Mouse (Mus musculus) kidney, adult 2 months (tissue): Measurements from ENCODE around the gene Pls3. TPM values are rescaled to one million over a fixed set of nuclear protein-coding genes. Genes with fewer than 3 reads are reported as not detected.
"Not testable (repeated sequence)": the region's sequence is repeated elsewhere in the genome, so short reads cannot be mapped to it uniquely, and the experiment has no call there.

Experiments used
- DNase-seq: peaks from one replicate; pipeline ENCODE4 v3.0.0; 2021
- H3K27ac ChIP-seq: fragments of 200-500 bp; 2 replicates; pipeline ENCODE4 v1.5.1; 2012; ENCODE audit warnings: low read depth, low read length, control low read depth, inconsistent platforms; ENCODE audit not compliant: insufficient read depth
- H3K27me3 ChIP-seq: fragments of 200-500 bp; replicated peaks from 2 replicates; pipeline ENCODE4 v1.6.1; 2012; ENCODE audit warnings: mild to moderate bottlenecking, moderate library complexity, low read length, inconsistent platforms; ENCODE audit not compliant: control insufficient read depth, insufficient read depth
- H3K36me3 ChIP-seq: fragments of 200-500 bp; 2 replicates; pipeline ENCODE4 v1.6.1; 2012; ENCODE audit warnings: mild to moderate bottlenecking, moderate library complexity, low read length, inconsistent platforms; ENCODE audit not compliant: control insufficient read depth, insufficient read depth
- H3K4me1 ChIP-seq: fragments of 200-500 bp; 2 replicates; pipeline ENCODE4 v1.6.1; 2011; ENCODE audit warnings: low read length; ENCODE audit not compliant: control insufficient read depth, insufficient read depth
- H3K4me3 ChIP-seq: fragments of 200-500 bp; 2 replicates; pipeline ENCODE4 v1.5.1; 2011; ENCODE audit warnings: mild to moderate bottlenecking, low read depth, low read length, control low read depth; ENCODE audit not compliant: insufficient read depth
- CTCF ChIP-seq: fragments of 200-500 bp; conservative IDR thresholded peaks from 2 replicates; pipeline ENCODE4 v1.5.1; 2011; ENCODE audit warnings: low read depth, mild to moderate bottlenecking, control low read depth, low read length, moderate library complexity, mixed read lengths; ENCODE audit not compliant: insufficient read depth, insufficient read length
- POLR2A ChIP-seq: fragments of 200-500 bp; IDR thresholded peaks from one replicate; pipeline ENCODE4 v1.6.1; 2011; ENCODE audit warnings: low read depth, low read length, control low read depth
- whole genome bisulfite sequencing: fragments of 180-500 bp; shearing (Covaris S2); methylation state at CpG from one replicate; pipeline ENCODE4 v1.1.7; 2018; 5-methylcytosine and 5-hydroxymethylcytosine counted together
- polyA plus RNA-seq: library from polyadenylated mRNA; depleted of rRNA; stranded (reverse); fragments of >200 nt; gene quantifications from 2 replicates; pipeline ENCODE4 v1.2.3, GENCODE M21; 2012

The Pls3 gene
- polyA plus RNA-seq, 1 experiment = 15.7 TPM

DNA sequence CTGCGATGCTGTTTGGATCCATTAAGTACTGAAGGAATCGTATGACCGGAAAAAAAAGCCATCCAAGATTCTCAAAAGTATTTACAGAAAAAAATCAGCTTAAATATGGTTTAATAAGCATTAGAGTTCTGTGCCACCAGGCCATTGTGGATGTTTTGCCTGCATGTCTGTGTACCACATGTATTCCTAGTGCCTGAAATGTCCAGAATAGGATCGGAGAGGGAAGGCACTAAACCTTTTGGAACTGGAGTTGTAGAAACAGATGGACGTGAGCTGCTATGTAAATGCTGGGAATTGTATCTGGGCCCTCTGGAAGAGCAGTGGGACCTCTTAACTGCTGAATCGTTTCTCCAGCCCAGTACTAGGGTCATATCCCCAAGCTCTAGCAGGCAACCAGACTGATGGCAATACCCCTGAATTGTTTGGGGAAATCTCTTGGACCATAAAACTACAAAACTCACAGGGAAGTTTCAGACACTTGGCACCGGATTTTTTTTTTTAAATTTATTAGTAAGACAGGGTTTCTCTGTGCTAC, 110.1 kb downstream of the Pls3 start:
- DNase-seq = no peak
- 11% methylated on average over 7 of the region's 7 CpGs for WGBS
- TF ChIP-seq CTCF = no peak
- no peak for TF ChIP-seq POLR2A
- Histone ChIP-seq H3K27ac (no peak overlapping the region), H3K36me3 (no peaks in the 10 kb centered on the region), H3K27me3 (no peaks in the 10 kb centered on the region), H3K4me3 (peak overlapping the region; percentile 95), H3K4me1 (0 out of 2 replicates have a peak, but pooled peaks cover 3% of the 10 kb centered on the region)

DNA sequence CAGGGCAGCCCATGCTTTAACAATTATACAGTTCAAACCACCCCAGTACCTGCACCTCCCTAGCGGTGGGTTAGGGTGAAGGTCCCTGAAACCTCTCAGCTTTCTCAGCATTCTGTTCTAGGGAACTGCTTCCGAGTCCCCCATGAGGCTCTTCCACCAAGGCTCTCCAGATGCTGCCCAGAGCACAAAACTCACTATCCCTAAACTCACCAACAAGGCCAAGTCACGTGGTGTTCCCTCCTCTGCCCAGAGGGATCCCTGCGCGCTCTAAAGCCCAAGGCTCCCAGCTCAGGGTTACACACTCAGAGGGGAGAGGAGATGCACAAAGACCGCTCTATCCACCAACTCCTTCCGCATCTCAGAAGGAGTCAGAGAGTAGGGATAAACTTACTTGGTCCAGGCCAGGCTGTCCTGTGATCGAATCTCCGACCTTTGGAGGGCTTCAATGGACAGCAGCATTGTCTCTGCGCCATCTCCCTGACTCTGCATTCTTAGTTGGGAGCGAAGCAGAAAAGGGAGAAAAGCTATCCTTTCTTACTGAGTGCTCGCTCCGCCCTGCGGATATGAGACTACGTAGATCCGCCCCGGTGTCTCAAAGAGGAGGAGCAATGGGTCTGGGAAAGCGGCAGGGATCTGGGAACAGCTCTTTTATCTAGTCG, 110.7 kb downstream of the Pls3 start:
- H3K36me3 ChIP-seq = no peaks in the 10 kb centered on the region
- H3K4me3 ChIP-seq = peak overlapping the region; percentile 95
- TF ChIP-seq CTCF (0 out of 2 replicates have a peak, but pooled peaks have one; percentile 2), POLR2A (peak; percentile 7)
- WGBS = 1% methylated on average over 19 of the region's 19 CpGs
- no peaks in the 10 kb centered on the region for H3K27me3 ChIP-seq
- H3K27ac ChIP-seq = peak overlapping the region; percentile 88; the same call in 1 of the 2 replicates
- DNase-seq = peak; percentile 75
- 0 out of 2 replicates have a peak, but pooled peaks cover 3% of the 10 kb centered on the region for H3K4me1 ChIP-seq

- H3K27ac ChIP-seq, DNase-seq, H3K36me3 ChIP-seq, H3K4me1 ChIP-seq, H3K4me3 ChIP-seq, H3K27me3 ChIP-seq: not testable (repeated sequence)
- WGBS = 86% methylated on average over 1 of the region's 2 CpGs
These were observed 115.5 kb downstream of the Pls3 start for GRCm38 (mm10) chrX:75759461-75759860.

GRCm38 (mm10) chrX:75759036-75759435, 115.9 kb downstream of the Pls3 start:
- H3K4me1 ChIP-seq, H3K27me3 ChIP-seq, H3K36me3 ChIP-seq, H3K27ac ChIP-seq, H3K4me3 ChIP-seq: not testable (repeated sequence)
- WGBS = 94% methylated on average over 12 of the region's 12 CpGs
- DNase-seq = peak; percentile 0

DNA sequence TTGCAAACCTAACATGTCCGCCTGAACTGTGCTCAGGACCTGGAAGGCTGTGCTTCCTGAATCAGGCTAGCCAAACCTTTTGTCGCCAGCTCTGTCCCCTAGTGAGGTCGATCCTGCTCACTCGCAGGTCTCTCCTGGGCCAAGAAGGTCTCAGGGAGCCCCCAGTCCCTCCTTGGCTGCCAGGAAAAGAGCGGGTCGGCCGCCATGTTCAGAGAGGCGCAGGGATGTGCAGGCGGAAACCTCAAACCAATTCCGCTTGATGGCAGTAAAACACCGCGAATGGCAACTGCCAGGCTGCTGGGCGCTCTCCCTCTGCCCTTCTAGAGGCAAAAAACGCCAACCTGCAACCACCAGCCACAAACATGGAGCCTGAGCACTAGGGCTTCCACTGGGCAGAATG, 117.0 kb downstream of the Pls3 start:
- 92% methylated on average over 14 of the region's 14 CpGs for WGBS
- H3K27ac ChIP-seq, DNase-seq: not testable (repeated sequence)

DNA sequence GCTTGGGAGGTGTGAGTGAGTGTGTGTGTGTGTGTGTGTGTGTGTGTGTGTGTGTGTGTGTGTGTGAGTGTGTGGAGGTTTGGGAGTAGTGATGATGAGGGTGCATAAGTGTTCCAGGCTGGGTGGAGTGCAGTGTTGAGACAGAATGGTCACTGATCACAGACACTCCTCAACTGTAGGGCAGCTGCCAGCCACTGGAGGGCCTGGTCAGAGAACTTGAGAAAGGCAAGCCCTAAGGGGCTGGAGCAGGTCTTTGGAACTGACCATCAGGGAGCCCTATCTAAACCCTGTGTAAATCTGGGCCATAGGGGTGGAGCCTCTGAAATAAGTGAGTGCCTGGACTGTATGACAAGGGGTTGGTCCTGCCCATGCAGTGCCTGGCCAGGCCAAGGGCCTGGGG, 120.5 kb downstream of the Pls3 start:
- not testable (repeated sequence) for H3K4me1 ChIP-seq, DNase-seq, H3K27me3 ChIP-seq, H3K36me3 ChIP-seq, H3K27ac ChIP-seq, H3K4me3 ChIP-seq

More for the DNA sequence above, 117.0 kb downstream of the Pls3 start:
- H3K36me3 ChIP-seq, H3K4me1 ChIP-seq, H3K27me3 ChIP-seq, H3K4me3 ChIP-seq: not testable (repeated sequence)

- WGBS = 89% methylated on average over 6 of the region's 12 CpGs
- DNase-seq, H3K27me3 ChIP-seq, H3K36me3 ChIP-seq, H3K27ac ChIP-seq, H3K4me1 ChIP-seq, H3K4me3 ChIP-seq: not testable (repeated sequence)
These were observed 124.8 kb downstream of the Pls3 start for GRCm38 (mm10) chrX:75750126-75750725.

DNA sequence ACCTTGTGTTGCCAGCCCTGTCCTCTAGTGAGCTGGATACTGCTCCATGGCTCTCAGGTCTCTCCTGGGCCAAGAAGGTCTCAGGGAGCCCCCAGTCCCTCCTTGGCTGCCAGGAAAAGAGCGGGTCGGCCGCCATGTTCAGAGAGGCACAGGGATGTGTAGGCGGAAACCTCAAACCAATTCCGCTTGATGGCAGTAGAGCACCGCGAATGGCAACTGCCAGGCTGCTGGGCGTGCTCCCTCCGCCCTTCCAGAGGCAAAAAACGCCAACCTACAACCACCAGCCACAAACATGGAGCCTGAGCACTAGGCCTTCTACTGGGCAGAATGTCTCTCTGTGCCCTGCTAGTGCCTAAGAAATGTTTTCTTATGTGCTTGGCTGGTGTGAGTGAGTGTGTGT, 125.7 kb downstream of the Pls3 start:
- H3K4me3 ChIP-seq, H3K36me3 ChIP-seq, H3K4me1 ChIP-seq, H3K27ac ChIP-seq, H3K27me3 ChIP-seq, DNase-seq: not testable (repeated sequence)
- WGBS = 92% methylated on average over 9 of the region's 10 CpGs

DNA sequence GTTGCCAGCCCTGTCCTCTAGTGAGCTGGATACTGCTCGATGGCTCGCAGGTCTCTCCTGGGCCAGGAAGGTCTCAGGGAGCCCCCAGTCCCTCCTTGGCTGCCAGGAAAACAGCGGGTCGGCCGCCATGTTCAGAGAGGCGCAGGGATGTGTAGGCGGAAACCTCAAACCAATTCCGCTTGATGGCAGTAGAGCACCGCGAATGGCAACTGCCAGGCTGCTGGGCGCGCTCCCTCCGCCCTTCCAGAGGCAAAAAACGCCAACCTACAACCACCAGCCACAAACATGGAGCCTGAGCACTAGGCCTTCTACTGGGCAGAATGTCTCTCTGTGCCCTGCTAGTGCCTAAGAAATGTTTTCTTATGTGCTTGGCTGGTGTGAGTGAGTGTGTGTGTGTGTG, 130.5 kb downstream of the Pls3 start:
- not testable (repeated sequence) for H3K4me3 ChIP-seq, DNase-seq, H3K27me3 ChIP-seq, H3K27ac ChIP-seq, H3K4me1 ChIP-seq, H3K36me3 ChIP-seq
- 97% methylated on average over 13 of the region's 14 CpGs for WGBS

DNA sequence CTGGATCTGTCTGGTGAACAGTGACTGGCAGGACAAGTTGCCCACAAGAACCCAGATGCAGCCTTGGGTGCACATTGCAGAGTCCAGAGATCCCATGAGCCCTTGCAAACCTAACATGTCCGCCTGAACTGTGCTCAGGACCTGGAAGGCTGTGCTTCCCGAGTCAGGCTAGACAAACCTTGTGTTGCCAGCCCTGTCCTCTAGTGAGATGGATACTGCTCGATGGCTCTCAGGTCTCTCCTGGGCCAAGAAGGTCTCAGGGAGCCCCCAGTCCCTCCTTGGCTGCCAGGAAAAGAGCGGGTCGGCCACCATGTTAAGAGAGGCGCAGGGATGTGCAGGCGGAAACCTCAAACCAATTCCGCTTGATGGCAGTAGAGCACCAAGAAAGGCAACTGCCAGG, 135.5 kb downstream of the Pls3 start:
- H3K4me1 ChIP-seq, H3K27me3 ChIP-seq, DNase-seq, H3K36me3 ChIP-seq, H3K27ac ChIP-seq, H3K4me3 ChIP-seq: not testable (repeated sequence)
- WGBS = 93% methylated on average over 4 of the region's 8 CpGs
